Mouse (Mus musculus) liver, embryonic 12.5 days (tissue): Measurements from ENCODE around the gene Grap2. TPM values are rescaled to one million over a fixed set of nuclear protein-coding genes. Genes with fewer than 3 reads are reported as not detected.

Experiments used
- ATAC-seq: fragments of 200-750 bp; cut with Nextera tagmentation; 2 replicates; pipeline ENCODE4 v1.8.0; 2017; ENCODE audit warnings: moderate number of reproducible peaks, mild to moderate bottlenecking, moderate library complexity
- H3K27ac ChIP-seq: fragments of 300-500 bp; sonication (generic); 2 replicates; pipeline ENCODE4 v1.5.1; 2016; ENCODE audit warnings: mild to moderate bottlenecking
- H3K27me3 ChIP-seq: fragments of 300-500 bp; sonication (generic); replicated peaks from 2 replicates; pipeline ENCODE4 v1.6.1; 2016; ENCODE audit warnings: mild to moderate bottlenecking, moderate library complexity
- H3K36me3 ChIP-seq: fragments of 300-500 bp; sonication (generic); 2 replicates; pipeline ENCODE4 v1.6.1; 2016; ENCODE audit warnings: mild to moderate bottlenecking, moderate library complexity
- H3K4me1 ChIP-seq: fragments of 300-500 bp; sonication (generic); 2 replicates; pipeline ENCODE4 v1.6.1; 2016
- H3K4me2 ChIP-seq: fragments of 300-500 bp; sonication (generic); 2 replicates; pipeline ENCODE4 v1.6.1; 2016; ENCODE audit warnings: mild to moderate bottlenecking, moderate library complexity
- H3K4me3 ChIP-seq: fragments of 300-500 bp; sonication (generic); 2 replicates; pipeline ENCODE4 v1.5.1; 2016; ENCODE audit warnings: mild to moderate bottlenecking, moderate library complexity
- H3K9ac ChIP-seq: fragments of 300-500 bp; sonication (generic); 2 replicates; pipeline ENCODE4 v1.6.1; 2016; ENCODE audit warnings: mild to moderate bottlenecking, moderate library complexity
- H3K9me3 ChIP-seq: fragments of 300-500 bp; sonication (generic); replicated peaks from 2 replicates; pipeline ENCODE4 v1.6.1; 2016; ENCODE audit warnings: mild to moderate bottlenecking, moderate library complexity
- WGBS: fragments of 180-500 bp; shearing (Covaris S2); methylation state at CpG from one replicate; pipeline ENCODE4 v1.1.7; 2016; ENCODE audit not compliant: insufficient replicate concordance; 5-methylcytosine and 5-hydroxymethylcytosine counted together
- polyA plus RNA-seq: library from polyadenylated mRNA; unstranded; fragments of >200 nt; fragmentation: Nextera tagmentation; extraction: Ambion mirVana; gene quantifications from 2 replicates; pipeline ENCODE4 v1.2.1, GENCODE M21; 2016

Grap2 gene
- polyA plus RNA-seq, 1 experiment from 2014 or later, result 28.9 TPM

GRCm38 (mm10) chr15:80554860-80555822, 17.3 kb upstream of the Grap2 start:
- Histone ChIP-seq H3K27me3 (peaks cover 27% of the 10 kb centered on the region), H3K9me3 (no peaks in the 10 kb centered on the region), H3K4me3 (no peak overlapping the region), H3K4me1 (peaks cover 6% of the 10 kb centered on the region; the same call in 1 of the 2 replicates), H3K36me3 (no peaks in the 10 kb centered on the region), H3K4me2 (no peak overlapping the region), H3K9ac (no peak overlapping the region), H3K27ac (no peak overlapping the region)
- 62% methylated on average over 6 of the region's 6 CpGs for WGBS
- ATAC-seq, result no peak

- H3K27ac ChIP-seq, result no peak overlapping the region
- ATAC-seq, result no peak
- WGBS, result 48% methylated on average over 2 of the region's 2 CpGs
These were observed 16.4 kb upstream of the Grap2 start for GRCm38 (mm10) chr15:80556021-80556420.

GRCm38 (mm10) chr15:80557745-80558144, 14.6 kb upstream of the Grap2 start:
- Histone ChIP-seq H3K9me3 (no peaks in the 10 kb centered on the region), H3K9ac (no peak overlapping the region), H3K36me3 (no peaks in the 10 kb centered on the region), H3K4me1 (peaks cover 7% of the 10 kb centered on the region; the same call in 1 of the 2 replicates), H3K27me3 (peaks cover 21% of the 10 kb centered on the region), H3K4me3 (no peak overlapping the region), H3K4me2 (no peak overlapping the region), H3K27ac (no peak overlapping the region)
- no peak for ATAC-seq
- WGBS, result 59% methylated on average over 4 of the region's 4 CpGs

More at GRCm38 (mm10) chr15:80556021-80556420, 16.4 kb upstream of the Grap2 start:
- Histone ChIP-seq H3K36me3 (no peaks in the 10 kb centered on the region), H3K27me3 (peaks cover 28% of the 10 kb centered on the region), H3K4me1 (peaks cover 7% of the 10 kb centered on the region; the same call in 1 of the 2 replicates), H3K9ac (no peak overlapping the region), H3K4me2 (no peak overlapping the region), H3K4me3 (no peak overlapping the region), H3K9me3 (no peaks in the 10 kb centered on the region)

- H3K9me3 ChIP-seq, result no peaks in the 10 kb centered on the region
- H3K4me3 ChIP-seq, result no peak overlapping the region
- H3K9ac ChIP-seq, result no peak overlapping the region
- no peak for ATAC-seq
- H3K27ac ChIP-seq, result no peak overlapping the region
- H3K27me3 ChIP-seq, result peaks cover 25% of the 10 kb centered on the region
- H3K36me3 ChIP-seq, result no peaks in the 10 kb centered on the region
- 52% methylated on average over 12 of the region's 12 CpGs for WGBS
- H3K4me2 ChIP-seq, result no peak overlapping the region
- H3K4me1 ChIP-seq, result peaks cover 7% of the 10 kb centered on the region; the same call in 1 of the 2 replicates
These were observed 12.9 kb upstream of the Grap2 start for GRCm38 (mm10) chr15:80559534-80559933.

GRCm38 (mm10) chr15:80559978-80560377, 12.4 kb upstream of the Grap2 start:
- peaks cover 7% of the 10 kb centered on the region; the same call in 1 of the 2 replicates for H3K4me1 ChIP-seq
- H3K4me3 ChIP-seq, result no peak overlapping the region
- H3K9me3 ChIP-seq, result no peaks in the 10 kb centered on the region
- H3K27ac ChIP-seq, result no peak overlapping the region
- 35% methylated on average over 14 of the region's 14 CpGs for WGBS
- no peak for ATAC-seq
- no peak overlapping the region for H3K4me2 ChIP-seq
- H3K36me3 ChIP-seq, result no peaks in the 10 kb centered on the region
- peaks cover 29% of the 10 kb centered on the region for H3K27me3 ChIP-seq
- no peak overlapping the region for H3K9ac ChIP-seq

DNA sequence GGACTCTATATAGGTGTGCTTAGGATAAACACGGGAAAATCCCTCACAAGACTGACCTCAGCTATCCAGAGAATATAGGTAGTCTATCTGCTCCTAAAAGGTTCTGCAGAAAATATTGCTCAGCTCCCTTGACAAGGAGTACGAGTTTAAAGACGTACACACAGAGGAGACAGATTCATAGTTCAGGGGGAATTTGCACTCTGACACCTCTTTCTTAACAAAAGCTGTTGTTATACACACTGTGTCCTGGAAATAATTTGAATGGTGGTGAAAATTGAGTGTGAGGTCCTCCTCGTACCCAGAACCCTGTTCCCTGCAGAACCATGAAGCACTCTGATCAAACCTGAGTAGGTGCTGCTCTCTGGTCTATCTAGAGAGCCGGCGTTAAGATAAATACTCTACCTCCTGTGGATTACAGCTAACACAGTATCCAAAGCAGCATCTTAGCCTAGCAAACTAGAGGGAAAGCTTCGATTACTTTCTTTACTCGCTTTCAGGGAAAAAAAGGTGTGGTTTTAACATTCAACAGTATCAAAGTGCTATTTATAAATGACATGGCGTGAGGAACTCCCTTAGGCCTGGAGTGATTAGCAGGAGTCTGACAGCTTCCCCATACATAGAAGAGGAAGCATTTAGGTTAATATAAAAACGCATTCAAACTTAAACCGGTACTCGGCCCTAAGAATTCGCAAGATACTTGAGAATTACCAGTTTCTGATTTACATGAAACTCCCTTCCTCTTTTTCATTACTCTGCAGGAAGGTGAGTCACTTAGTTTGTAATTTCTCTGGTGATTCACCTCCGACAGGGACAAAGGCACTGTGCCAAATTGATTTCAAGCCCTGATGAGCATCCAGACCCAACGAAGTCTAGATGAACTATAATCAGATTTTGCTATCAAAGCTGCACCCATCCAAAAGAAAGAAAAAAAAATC, 11.5 kb upstream of the Grap2 start:
- H3K4me1 ChIP-seq, result peaks cover 7% of the 10 kb centered on the region; the same call in 1 of the 2 replicates
- no peak overlapping the region for H3K4me2 ChIP-seq
- no peak overlapping the region for H3K4me3 ChIP-seq
- WGBS, result 47% methylated on average over 15 of the region's 15 CpGs
- H3K27me3 ChIP-seq, result peaks cover 34% of the 10 kb centered on the region
- H3K9ac ChIP-seq, result no peak overlapping the region
- H3K27ac ChIP-seq, result no peak overlapping the region
- no peak for ATAC-seq
- no peaks in the 10 kb centered on the region for H3K36me3 ChIP-seq
- no peaks in the 10 kb centered on the region for H3K9me3 ChIP-seq

DNA sequence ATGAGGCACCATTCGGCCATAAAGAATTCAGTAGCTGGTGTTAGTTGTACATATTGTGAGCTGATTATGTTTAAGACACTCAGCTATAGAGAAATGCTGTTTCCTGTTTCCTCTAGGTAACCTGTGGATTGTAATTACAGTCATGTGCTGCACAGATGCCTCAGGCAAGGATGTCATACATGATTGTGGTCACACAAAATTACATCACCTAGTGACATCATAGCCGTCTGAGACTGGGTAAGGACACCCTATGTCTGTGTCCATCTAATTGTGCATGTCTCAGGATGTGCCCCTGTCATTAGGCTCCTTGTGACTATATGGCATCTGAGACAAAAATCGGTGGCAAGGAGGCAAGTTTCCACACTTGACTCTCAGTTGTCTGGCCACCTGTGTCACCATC, 9.9 kb upstream of the Grap2 start:
- no peak overlapping the region for H3K27ac ChIP-seq
- peaks cover 45% of the 10 kb centered on the region for H3K27me3 ChIP-seq
- no peak overlapping the region for H3K4me3 ChIP-seq
- H3K4me2 ChIP-seq, result no peak overlapping the region
- no peaks in the 10 kb centered on the region for H3K9me3 ChIP-seq
- H3K36me3 ChIP-seq, result no peaks in the 10 kb centered on the region
- 57% methylated on average over 3 of the region's 3 CpGs for WGBS
- H3K9ac ChIP-seq, result no peak overlapping the region
- peaks cover 7% of the 10 kb centered on the region; the same call in 1 of the 2 replicates for H3K4me1 ChIP-seq
- ATAC-seq, result no peak

GRCm38 (mm10) chr15:80563634-80564208, 8.7 kb upstream of the Grap2 start:
- Histone ChIP-seq H3K4me2 (no peak overlapping the region), H3K27me3 (peaks cover 52% of the 10 kb centered on the region), H3K4me3 (no peak overlapping the region), H3K27ac (no peak overlapping the region), H3K9me3 (no peaks in the 10 kb centered on the region), H3K36me3 (no peaks in the 10 kb centered on the region), H3K4me1 (peaks cover 7% of the 10 kb centered on the region; the same call in 1 of the 2 replicates), H3K9ac (no peak overlapping the region)
- 71% methylated on average over 6 of the region's 6 CpGs for WGBS
- ATAC-seq, result no peak

GRCm38 (mm10) chr15:80565106-80565665, 7.2 kb upstream of the Grap2 start, which contains the start of gene Enthd1:
Enthd1 (minus strand) TSS chr15:80565156.
- no peak for ATAC-seq
- no peaks in the 10 kb centered on the region for H3K36me3 ChIP-seq
- H3K4me1 ChIP-seq, result 0 out of 2 replicates have a peak, but pooled peaks cover under 1% of the 10 kb centered on the region
- no peaks in the 10 kb centered on the region for H3K9me3 ChIP-seq
- H3K27ac ChIP-seq, result no peak within 1 kb of the TSS
- peaks cover 55% of the 10 kb centered on the region for H3K27me3 ChIP-seq
- H3K4me2 ChIP-seq, result no peak within 1 kb of the TSS
- no peak within 1 kb of the TSS for H3K4me3 ChIP-seq
- WGBS, result 62% methylated on average over 19 of the region's 19 CpGs
- H3K9ac ChIP-seq, result no peak within 1 kb of the TSS

- H3K27ac ChIP-seq, result no peak overlapping the region
- H3K27me3 ChIP-seq, result peaks cover 57% of the 10 kb centered on the region
- H3K4me2 ChIP-seq, result no peak overlapping the region
- H3K36me3 ChIP-seq, result no peaks in the 10 kb centered on the region
- no peaks in the 10 kb centered on the region for H3K9me3 ChIP-seq
- ATAC-seq, result no peak
- H3K4me1 ChIP-seq, result no peaks in the 10 kb centered on the region
- H3K4me3 ChIP-seq, result no peak overlapping the region
- WGBS, result 78% methylated on average over 6 of the region's 6 CpGs
- no peak overlapping the region for H3K9ac ChIP-seq
These were observed 5.7 kb upstream of the Grap2 start for GRCm38 (mm10) chr15:80566696-80567095.

- H3K4me1 ChIP-seq, result 0 out of 2 replicates have a peak, but pooled peaks cover 2% of the 10 kb centered on the region
- no peaks in the 10 kb centered on the region for H3K36me3 ChIP-seq
- no peaks in the 10 kb centered on the region for H3K9me3 ChIP-seq
- H3K9ac ChIP-seq, result no peak overlapping the region
- no peak for ATAC-seq
- 70% methylated on average over 3 of the region's 3 CpGs for WGBS
- peaks cover 61% of the 10 kb centered on the region for H3K27me3 ChIP-seq
- no peak overlapping the region for H3K4me3 ChIP-seq
- H3K27ac ChIP-seq, result no peak overlapping the region
- no peak overlapping the region for H3K4me2 ChIP-seq
These were observed 5.3 kb upstream of the Grap2 start for GRCm38 (mm10) chr15:80567139-80567538.
